19 mouse cellular contexts compared by ENCODE assay signal in the genomic region with DNA sequence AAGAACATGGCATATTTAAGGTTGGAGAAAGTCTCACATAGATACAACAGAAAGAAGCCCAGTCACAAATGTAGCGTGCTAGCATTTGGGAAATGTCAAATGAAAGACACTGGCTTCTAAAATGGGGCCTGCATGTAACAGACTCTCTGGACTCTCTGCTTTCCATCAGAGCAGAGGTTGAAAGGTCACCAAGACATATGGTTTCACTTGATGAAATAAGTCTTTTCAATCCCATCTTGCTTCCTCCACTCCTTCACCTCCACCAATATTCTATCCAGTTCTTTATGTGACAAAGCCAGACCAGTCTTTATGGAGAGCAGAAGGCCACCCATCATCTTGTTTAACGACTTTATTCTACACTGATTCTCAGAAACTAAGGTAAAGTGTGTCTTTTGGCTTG.
"Had no signal": no experiment of that assay in that cellular context is flagged by ENCODE, and none has a peak within 500 bp of the region (broad histone marks: within the 10 kb centered on the region; RNA-seq: fewer than 3 reads in every experiment).

No protein-coding gene starts in this region.

- H3K4me3 ChIP-seq: layer of hippocampus, adult 2 months; limb, embryonic 12.5 days; liver, embryonic 13.5 days; lung, embryonic 15.5 days; midbrain, embryonic 10.5 days; neural tube, embryonic 13.5 days; stomach, embryonic 15.5 days had no signal

- H3K4me1 ChIP-seq: limb, embryonic 12.5 days; liver, embryonic 13.5 days; lung, embryonic 15.5 days; midbrain, embryonic 10.5 days; neural tube, embryonic 13.5 days; stomach, embryonic 15.5 days had no signal

- H3K36me3 ChIP-seq: limb, embryonic 12.5 days; liver, embryonic 13.5 days; lung, embryonic 15.5 days; midbrain, embryonic 10.5 days; neural tube, embryonic 13.5 days; stomach, embryonic 15.5 days had no signal

- H3K9ac ChIP-seq: limb, embryonic 12.5 days; liver, embryonic 13.5 days; liver, postnatal 0 days; lung, embryonic 15.5 days; neural tube, embryonic 13.5 days; stomach, embryonic 15.5 days had no signal

- DNase-seq: kidney, adult 11 months; kidney, adult 9 months; kidney, postnatal 36 days; liver; liver, embryonic 13.5 days; liver, postnatal 0 days; lung, postnatal 36 days; midbrain, embryonic 14.5 days; retina, postnatal 1 day; right cerebral cortex, postnatal 4 days; thymus, adult 2 months; thymus, postnatal 25 days had no signal

- H3K27me3 ChIP-seq: limb, embryonic 12.5 days; liver, embryonic 13.5 days; lung, embryonic 15.5 days; neural tube, embryonic 13.5 days; stomach, embryonic 15.5 days had no signal

- ATAC-seq: liver, postnatal 0 days had no signal

- H3K27ac ChIP-seq: kidney, postnatal 0 days; layer of hippocampus, adult 2 months; limb, embryonic 12.5 days; liver, embryonic 13.5 days; lung, embryonic 15.5 days; midbrain, embryonic 10.5 days; neural tube, embryonic 13.5 days; stomach, embryonic 15.5 days had no signal

- H3K9me3 ChIP-seq: limb, embryonic 12.5 days; liver, embryonic 13.5 days; lung, embryonic 15.5 days; midbrain, embryonic 10.5 days; neural tube, embryonic 13.5 days; stomach, embryonic 15.5 days had no signal

- H3K4me2 ChIP-seq: limb, embryonic 12.5 days; liver, embryonic 13.5 days; lung, embryonic 15.5 days; neural tube, embryonic 13.5 days; stomach, embryonic 15.5 days had no signal
